Mouse (Mus musculus): ENCODE measurements around the gene Grn.
"Not testable (repeated sequence)": the region's sequence is repeated elsewhere in the genome, so short reads cannot be mapped to it uniquely, and the experiment has no call there.

The Grn gene

GRCm38 (mm10) chr11:102401898-102402500 is 28.1 kb upstream of the Grn start:
- peak; percentile 21 to 34 for DNase-seq

GRCm38 (mm10) chr11:102403657-102404056 is 26.5 kb upstream of the Grn start:
- peak; percentile 18 to 20 for DNase-seq

GRCm38 (mm10) chr11:102404161-102405010 is 25.7 kb upstream of the Grn start:
- DNase-seq = peak in 1 of 2 experiments; percentile 21

- DNase-seq = peak in 1 of 2 experiments; percentile 26
Observed at GRCm38 (mm10) chr11:102405544-102406285, 24.4 kb upstream of the Grn start.

- peak; percentile 35 to 42 for DNase-seq
Observed at GRCm38 (mm10) chr11:102406401-102406800, 23.7 kb upstream of the Grn start.

GRCm38 (mm10) chr11:102406900-102407833 is 22.9 kb upstream of the Grn start:
- peak; percentile 95 to 97 for DNase-seq

DNA sequence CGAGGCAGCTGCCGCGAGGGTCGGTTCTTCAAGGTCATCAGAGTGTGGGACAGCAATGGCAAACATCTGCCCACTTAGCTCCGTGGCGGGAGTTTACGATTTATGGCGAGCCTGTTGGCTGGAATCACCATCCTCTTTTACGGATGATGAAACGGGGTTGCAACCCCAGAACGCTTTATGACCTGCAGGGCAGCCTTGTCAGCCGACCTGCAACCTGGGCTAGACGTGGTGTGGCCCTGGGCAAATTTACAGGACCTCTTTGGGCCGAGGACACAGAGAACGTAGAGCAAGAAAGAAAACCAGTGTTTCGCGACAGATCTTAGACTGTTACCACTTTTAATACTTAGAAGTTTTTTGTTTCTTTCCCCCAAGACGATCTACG is 22.3 kb upstream of the Grn start, which contains the start of gene Slc25a39:
Gene Slc25a39, minus strand, starts transcription at position 113 of the 382 bp plus-strand sequence.
- no peak for DNase-seq

DNA sequence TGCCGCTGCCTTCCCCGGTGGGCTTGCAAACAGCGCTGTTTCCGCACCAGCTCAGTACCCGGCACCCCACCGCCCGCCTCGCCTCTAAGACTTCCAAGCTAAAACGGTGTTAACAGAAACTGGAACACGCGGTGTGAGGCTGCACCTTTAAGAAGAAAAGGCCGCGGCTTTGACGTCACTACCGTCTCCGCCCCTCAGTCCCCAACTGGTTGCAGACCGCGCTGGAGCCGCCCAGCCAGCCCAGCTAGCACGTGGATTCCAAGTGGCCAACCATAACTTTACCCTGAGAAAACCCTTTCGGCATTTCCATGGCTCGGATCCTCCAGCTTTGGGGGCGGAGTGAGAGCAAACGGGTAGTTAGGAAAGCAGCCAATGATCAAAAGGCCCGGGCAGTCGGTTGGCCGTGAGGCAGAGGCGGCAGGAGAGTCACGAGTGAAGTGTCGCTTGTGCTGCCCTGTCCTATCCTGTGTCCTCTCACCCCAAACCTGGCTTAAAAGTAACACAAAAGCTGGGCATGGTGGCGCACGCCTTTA is 21.7 kb upstream of the Grn start:
- DNase-seq = peak; percentile 96 to 97

- peak in 1 of 2 experiments; percentile 10 for DNase-seq
Observed at GRCm38 (mm10) chr11:102408888-102409794, 21.0 kb upstream of the Grn start.

- no peak for DNase-seq
Observed at GRCm38 (mm10) chr11:102409795-102410330, 20.3 kb upstream of the Grn start.

- DNase-seq = not testable (repeated sequence)
Observed at GRCm38 (mm10) chr11:102410345-102410744, 19.8 kb upstream of the Grn start.

DNA sequence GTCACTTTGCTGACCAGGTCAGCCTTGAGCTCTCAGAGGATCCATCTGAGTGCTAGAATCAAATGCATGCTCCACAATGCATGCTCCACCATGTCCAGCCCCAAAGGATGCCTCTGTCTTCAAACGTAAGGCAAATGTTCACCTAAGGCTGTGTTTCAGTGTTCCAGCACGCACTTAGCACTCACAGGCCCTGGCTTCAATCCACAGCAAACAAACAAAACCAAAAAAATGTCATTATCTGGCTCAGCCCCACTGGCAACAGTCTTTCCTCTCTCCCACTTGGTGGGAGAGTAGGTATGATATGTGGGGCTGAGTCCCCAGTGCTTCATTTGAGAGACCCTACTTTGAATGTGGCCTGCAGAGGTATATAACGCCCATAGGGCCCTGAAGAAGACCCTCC is 19.1 kb upstream of the Grn start:
- DNase-seq = no peak

DNA sequence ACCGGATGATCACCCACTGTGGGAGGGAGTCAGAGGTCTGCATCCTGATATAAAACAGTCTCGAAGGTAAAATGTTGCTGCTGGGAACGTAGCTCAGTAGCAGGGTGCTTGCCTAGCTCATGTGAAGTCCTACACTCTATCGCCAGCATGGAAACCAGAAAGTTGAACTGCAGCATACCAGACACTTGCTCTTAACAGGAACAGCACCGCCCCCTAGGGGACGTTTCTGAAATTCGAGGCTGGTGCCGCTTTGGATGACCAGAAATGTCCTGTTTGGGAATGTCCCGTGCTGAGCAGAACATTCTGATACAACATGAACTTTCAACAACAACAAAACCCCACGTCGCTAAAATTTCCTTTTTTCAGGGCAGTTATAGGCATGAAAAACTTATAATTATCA is 18.4 kb upstream of the Grn start:
- DNase-seq = peak; percentile 95 to 97

- no peak for DNase-seq
Observed at GRCm38 (mm10) chr11:102413059-102413458, 17.1 kb upstream of the Grn start.

DNA sequence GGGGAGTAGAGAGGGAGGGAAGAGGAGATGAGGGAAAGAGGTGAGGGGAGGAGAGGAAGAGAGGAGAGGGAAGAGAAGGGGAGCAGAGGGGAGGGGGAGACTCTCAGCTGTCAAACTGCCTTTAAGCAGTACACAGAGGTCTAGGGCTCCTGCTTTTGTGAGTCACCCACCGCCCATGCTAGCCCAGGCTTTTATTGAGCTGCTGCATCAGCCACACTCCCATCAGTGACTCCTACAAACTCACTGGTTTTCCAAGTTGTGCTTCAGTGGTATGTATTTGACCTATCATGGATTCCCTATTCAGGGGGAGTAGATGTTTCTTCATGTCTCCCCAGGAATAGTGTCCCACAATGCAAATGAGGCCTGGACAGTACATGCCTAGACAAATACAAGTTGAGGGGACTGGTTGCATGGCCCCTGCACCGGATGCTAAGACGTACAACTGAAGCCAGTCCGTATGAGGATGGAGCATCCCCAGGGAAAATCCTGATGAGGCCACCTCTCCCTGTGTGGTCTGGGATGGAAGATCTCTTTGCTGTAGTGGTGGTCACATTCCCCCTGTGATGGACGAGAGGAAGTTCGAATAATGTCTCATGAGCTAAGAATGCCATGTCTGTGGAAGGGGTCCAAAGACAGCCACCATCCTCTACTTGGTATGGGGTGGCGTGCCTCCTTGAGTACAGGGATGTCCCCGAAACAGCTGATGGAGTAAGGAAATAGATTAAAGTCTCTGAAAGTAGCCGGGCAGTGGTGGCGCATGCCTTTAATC is 14.9 kb upstream of the Grn start:
- DNase-seq = no peak

DNA sequence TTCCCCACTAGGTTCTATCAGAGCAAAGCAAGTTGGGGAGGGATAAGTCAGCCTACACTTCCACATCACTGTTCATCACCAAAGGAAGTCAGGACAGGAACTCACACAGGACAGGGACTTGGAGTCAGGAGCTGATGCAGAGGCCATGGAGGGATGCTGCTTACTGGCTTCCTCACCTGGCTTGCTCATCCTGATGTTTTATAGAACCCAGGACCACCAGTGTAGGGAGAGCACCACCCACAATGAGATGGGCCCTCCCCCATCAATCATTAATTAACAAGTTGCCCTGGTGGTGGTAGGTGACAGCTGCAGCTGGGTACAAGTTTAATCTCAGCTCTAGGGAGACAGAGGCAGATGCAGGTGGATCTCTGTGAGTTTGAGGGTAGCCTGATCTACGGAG is 13.0 kb upstream of the Grn start:
- DNase-seq = no peak

GRCm38 (mm10) chr11:102418887-102419286 is 11.2 kb upstream of the Grn start:
- DNase-seq = peak; percentile 17 to 54

GRCm38 (mm10) chr11:102421559-102421958 is 8.6 kb upstream of the Grn start:
- no peak for DNase-seq

DNA sequence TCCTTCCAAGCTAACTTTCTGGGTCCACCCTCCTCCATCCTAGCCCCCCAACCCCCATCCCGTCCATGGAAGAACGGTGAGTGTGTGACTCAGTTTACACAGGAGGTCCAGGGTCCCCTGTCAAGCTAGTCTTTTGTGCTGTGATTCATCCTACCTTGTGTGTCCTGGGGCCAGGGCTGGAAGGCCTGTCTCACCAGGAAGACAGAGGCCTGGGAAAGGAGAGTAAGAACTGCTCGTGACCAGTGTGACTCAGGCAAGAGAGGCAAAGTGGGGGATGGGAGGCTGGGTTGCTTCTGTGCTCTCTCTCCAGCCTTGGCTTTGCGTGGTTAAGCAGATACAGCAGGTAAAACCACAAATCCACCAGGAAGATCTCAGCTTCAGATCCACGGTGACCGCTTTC is 5.4 kb upstream of the Grn start:
- DNase-seq = peak in 1 of 2 experiments; percentile 5

Measured in cerebellum, postnatal 14 days (tissue).